Mouse (Mus musculus) lung, adult 2 months (tissue): ENCODE measurements around the gene Arhgap23.

ENCODE experiments used
- CTCF ChIP-seq: fragments of 200-500 bp; IDR thresholded peaks from 2 replicates; pipeline ENCODE4 v1.5.1; 2011; ENCODE audit warnings: mild to moderate bottlenecking, low read length, control low read depth; ENCODE audit not compliant: insufficient read depth
- POLR2A ChIP-seq: fragments of 200-500 bp; IDR thresholded peaks from 2 replicates; pipeline ENCODE4 v1.6.1; 2011; ENCODE audit warnings: low read depth, mild to moderate bottlenecking, control low read depth, low read length, borderline replicate concordance; ENCODE audit errors: extremely low read depth

- TF ChIP-seq POLR2A (no peak), CTCF (no peak)
Observed at GRCm38 (mm10) chr11:97545808-97546560, 130.7 kb downstream of the Arhgap23 start.
